Mouse (Mus musculus) urinary bladder, postnatal 14 days (tissue): Measurements from ENCODE around the gene Wdtc1.
A peak's percentile ranks its signal among the peaks of the same experiment; 100 is the strongest.

Experiments
- DNase-seq: peaks from one replicate; pipeline ENCODE4 v3.0.0; 2021; ENCODE audit warnings: low spot score

Wdtc1 gene

GRCm38 (mm10) chr4:133328129-133328528 lies 25.2 kb downstream of the Wdtc1 start:
- no peak for DNase-seq

GRCm38 (mm10) chr4:133319667-133320066 lies 33.6 kb downstream of the Wdtc1 start:
- DNase-seq: no peak

- no peak for DNase-seq
Observed at GRCm38 (mm10) chr4:133315991-133316390, 37.3 kb downstream of the Wdtc1 start.

GRCm38 (mm10) chr4:133314896-133315295 lies 38.4 kb downstream of the Wdtc1 start:
- DNase-seq: peak; percentile 40

- peak; percentile 87 for DNase-seq
Observed at GRCm38 (mm10) chr4:133309948-133310347, 43.3 kb downstream of the Wdtc1 start.

- DNase-seq: peak; percentile 65
Observed at GRCm38 (mm10) chr4:133307331-133307730, 46.0 kb downstream of the Wdtc1 start.

- no peak for DNase-seq
Observed at GRCm38 (mm10) chr4:133305825-133306224, 47.5 kb downstream of the Wdtc1 start.

- DNase-seq: no peak
Observed at GRCm38 (mm10) chr4:133304770-133305169, 48.5 kb downstream of the Wdtc1 start.

- no peak for DNase-seq
Observed at GRCm38 (mm10) chr4:133302668-133303067, 50.6 kb downstream of the Wdtc1 start.

- DNase-seq: peak; percentile 70
Observed at GRCm38 (mm10) chr4:133301802-133302201, 51.5 kb downstream of the Wdtc1 start.

GRCm38 (mm10) chr4:133300421-133300820 lies 52.9 kb downstream of the Wdtc1 start:
- no peak for DNase-seq

GRCm38 (mm10) chr4:133299701-133300100 lies 53.6 kb downstream of the Wdtc1 start:
- DNase-seq: no peak

- peak; percentile 51 for DNase-seq
Observed at GRCm38 (mm10) chr4:133298516-133299365, 54.5 kb downstream of the Wdtc1 start.

GRCm38 (mm10) chr4:133297801-133298238 lies 55.5 kb downstream of the Wdtc1 start:
- peak; percentile 82 for DNase-seq

GRCm38 (mm10) chr4:133297360-133297759 lies 55.9 kb downstream of the Wdtc1 start:
- DNase-seq: no peak

GRCm38 (mm10) chr4:133294084-133294483 lies 59.2 kb downstream of the Wdtc1 start:
- DNase-seq: no peak

- no peak for DNase-seq
Observed at GRCm38 (mm10) chr4:133292901-133293843, 60.1 kb downstream of the Wdtc1 start.

GRCm38 (mm10) chr4:133292405-133292804 lies 60.9 kb downstream of the Wdtc1 start:
- no peak for DNase-seq

GRCm38 (mm10) chr4:133291255-133291654 lies 62.0 kb downstream of the Wdtc1 start:
- DNase-seq: no peak

- no peak for DNase-seq
Observed at GRCm38 (mm10) chr4:133286476-133287077, 66.7 kb downstream of the Wdtc1 start.

- no peak for DNase-seq
Observed at GRCm38 (mm10) chr4:133285950-133286349, 67.3 kb downstream of the Wdtc1 start.

- DNase-seq: no peak
Observed at GRCm38 (mm10) chr4:133285299-133285698, 68.0 kb downstream of the Wdtc1 start.
